Mouse (Mus musculus): Measurements from ENCODE around the gene Ptbp3.

DNA sequence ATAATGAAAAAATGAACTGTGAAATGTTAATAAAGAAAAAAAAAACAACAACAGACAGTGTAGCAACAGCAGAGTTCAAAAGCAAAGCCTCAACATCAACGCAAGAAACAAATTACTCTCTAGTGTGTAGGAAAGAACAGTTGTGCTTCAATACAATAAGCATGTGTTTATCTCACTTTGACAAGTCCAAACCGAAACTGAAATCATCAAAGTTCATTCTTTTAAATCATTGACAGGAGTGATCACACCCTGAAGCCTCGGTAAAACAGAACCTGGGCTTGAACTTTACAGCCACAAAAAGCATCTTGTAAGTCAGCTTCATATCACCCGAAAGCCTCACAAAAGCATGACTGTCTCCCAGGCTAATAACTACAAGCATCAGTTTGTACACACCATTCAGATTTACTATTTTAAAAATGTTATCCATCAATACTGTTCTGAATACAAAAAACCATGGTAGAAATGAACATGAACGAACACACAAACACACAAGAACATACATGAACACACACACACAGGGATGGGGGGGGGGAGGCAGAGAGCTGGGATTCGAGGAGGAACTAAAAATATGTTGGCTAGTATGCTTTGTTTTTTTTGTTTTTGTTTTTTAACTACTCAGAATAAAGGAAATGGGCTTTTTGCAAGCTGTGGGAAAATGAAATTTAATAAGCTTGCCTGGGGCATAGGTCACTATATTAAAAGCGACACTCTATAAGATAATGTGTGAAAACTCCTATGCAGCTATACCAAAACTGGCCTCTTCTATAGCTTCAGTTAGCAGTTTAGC lies 2.7 kb downstream of the Ptbp3 start:
- TF ChIP-seq CTCF (IDR thresholded peaks at IDR 0.05; ENCODE audit: low read depth) (no peak), EP300 (IDR thresholded peaks at IDR 0.05; ENCODE audit: low read depth) (no peak)
